Mouse (Mus musculus) erythroid progenitor cell, adult 5-6 weeks (primary cell): Measurements from ENCODE around the gene Lyl1. TPM values are rescaled to one million over a fixed set of nuclear protein-coding genes. Genes with fewer than 3 reads are reported as not detected.

Experiments used
- ATAC-seq: replicated peaks from 2 replicates; pipeline ENCODE4 v1.8.0; 2016; ENCODE audit warnings: moderate number of reproducible peaks, mild to moderate bottlenecking, moderate TSS enrichment, inconsistent platforms; ENCODE audit not compliant: poor library complexity, low FRiP score, severe bottlenecking
- total RNA-seq, 2 experiments: library from RNA; stranded (forward) in 1 of 2; stranded (reverse) in 1 of 2; fragments of 150-400 nt in 1 of 2; fragments of 186-747, 209-891 nt in 1 of 2; gene quantifications; 2 replicates each; pipeline versions ENCODE4 v1.2.3 to v1.2.4; 2015 to 2017; ENCODE audit warnings: low replicate concordance in 2 of 2

Gene Lyl1
- total RNA-seq, 2 experiments from 2014 or later, result 54.7 to 109 TPM

GRCm38 (mm10) chr8:84736521-84736920, 35.3 kb downstream of the Lyl1 start:
- ATAC-seq, result no peak

GRCm38 (mm10) chr8:84737608-84738007, 36.4 kb downstream of the Lyl1 start:
- peak; percentile 93 for ATAC-seq

- no peak for ATAC-seq
These were observed 37.0 kb downstream of the Lyl1 start for GRCm38 (mm10) chr8:84738266-84738665.

GRCm38 (mm10) chr8:84738715-84739400, 37.6 kb downstream of the Lyl1 start:
- no peak for ATAC-seq

- ATAC-seq, result no peak
These were observed 38.1 kb downstream of the Lyl1 start for GRCm38 (mm10) chr8:84739401-84739742.

GRCm38 (mm10) chr8:84740895-84741843, 39.9 kb downstream of the Lyl1 start:
- ATAC-seq, result no peak

GRCm38 (mm10) chr8:84742171-84743053, 41.2 kb downstream of the Lyl1 start:
- ATAC-seq, result no peak

- no peak for ATAC-seq
These were observed 41.8 kb downstream of the Lyl1 start for GRCm38 (mm10) chr8:84743054-84743415.

GRCm38 (mm10) chr8:84743517-84744420, 42.5 kb downstream of the Lyl1 start:
- ATAC-seq, result no peak

GRCm38 (mm10) chr8:84745032-84745925, 44.0 kb downstream of the Lyl1 start:
- ATAC-seq, result no peak

GRCm38 (mm10) chr8:84749519-84749918, 48.3 kb downstream of the Lyl1 start:
- ATAC-seq, result no peak

GRCm38 (mm10) chr8:84752734-84753582, 51.7 kb downstream of the Lyl1 start:
- no peak for ATAC-seq

Other genes starting within 250 kb of the Lyl1 start
- gene Ier2, start 38.6 kb upstream of the Lyl1 start, total RNA-seq (2015; ENCODE audit: low replicate concordance), result 10.9 and 16.2 TPM in 2 replicates
- 7.6 and 8.1 TPM in 2 replicates for gene Ier2, start 38.6 kb upstream of the Lyl1 start, total RNA-seq (2017; ENCODE audit: low replicate concordance)
- 7.9 and 13.4 TPM in 2 replicates for gene Trmt1, start 15.2 kb upstream of the Lyl1 start, total RNA-seq (2015; ENCODE audit: low replicate concordance)
- 18.4 and 23.1 TPM in 2 replicates for gene Trmt1, start 15.2 kb upstream of the Lyl1 start, total RNA-seq (2017; ENCODE audit: low replicate concordance)
- 24.3 and 25.6 TPM in 2 replicates for gene Nacc1, start 13.6 kb upstream of the Lyl1 start, total RNA-seq (2015; ENCODE audit: low replicate concordance)
- 11.8 and 16.9 TPM in 2 replicates for gene Nacc1, start 13.6 kb upstream of the Lyl1 start, total RNA-seq (2017; ENCODE audit: low replicate concordance)
- gene G430095P16Rik, start 21.6 kb downstream of the Lyl1 start, total RNA-seq (2015; ENCODE audit: low replicate concordance), result 12.2 and 21.6 TPM in 2 replicates
- 1.1 and 13.2 TPM in 2 replicates for gene G430095P16Rik, start 21.6 kb downstream of the Lyl1 start, total RNA-seq (2017; ENCODE audit: low replicate concordance)
- gene Nfix, start 98.9 kb downstream of the Lyl1 start, total RNA-seq (2015; ENCODE audit: low replicate concordance), result 53.7 and 76.0 TPM in 2 replicates
- gene Nfix, start 98.9 kb downstream of the Lyl1 start, total RNA-seq (2017; ENCODE audit: low replicate concordance), result 33.6 and 36.8 TPM in 2 replicates
- 2.5 and 3.8 TPM in 2 replicates for gene Dand5, start 121.4 kb downstream of the Lyl1 start, total RNA-seq (2015; ENCODE audit: low replicate concordance)
- gene Dand5, start 121.4 kb downstream of the Lyl1 start, total RNA-seq (2017; ENCODE audit: low replicate concordance), result 5.4 and 6.7 TPM in 2 replicates
- 6.7 and 7.6 TPM in 2 replicates for gene Gadd45gip1, start 130.1 kb downstream of the Lyl1 start, total RNA-seq (2015; ENCODE audit: low replicate concordance)
- gene Gadd45gip1, start 130.1 kb downstream of the Lyl1 start, total RNA-seq (2017; ENCODE audit: low replicate concordance), result 11.3 and 16.4 TPM in 2 replicates
- 273 and 355 TPM in 2 replicates for gene Rad23a, start 139.2 kb downstream of the Lyl1 start, total RNA-seq (2015; ENCODE audit: low replicate concordance)
- gene Rad23a, start 139.2 kb downstream of the Lyl1 start, total RNA-seq (2017; ENCODE audit: low replicate concordance), result 296 and 306 TPM in 2 replicates
- gene Calr, start 145.5 kb downstream of the Lyl1 start, total RNA-seq (2015; ENCODE audit: low replicate concordance), result 261 and 337 TPM in 2 replicates
- gene Calr, start 145.5 kb downstream of the Lyl1 start, total RNA-seq (2017; ENCODE audit: low replicate concordance), result 660 and 677 TPM in 2 replicates
- gene Farsa, start 155.5 kb downstream of the Lyl1 start, total RNA-seq (2015; ENCODE audit: low replicate concordance), result 11.2 and 19.7 TPM in 2 replicates
- 29.4 and 35.6 TPM in 2 replicates for gene Farsa, start 155.5 kb downstream of the Lyl1 start, total RNA-seq (2017; ENCODE audit: low replicate concordance)
- 65.2 and 133 TPM in 2 replicates for gene Syce2, start 170.7 kb downstream of the Lyl1 start, total RNA-seq (2015; ENCODE audit: low replicate concordance)
- 9.2 and 29.9 TPM in 2 replicates for gene Syce2, start 170.7 kb downstream of the Lyl1 start, total RNA-seq (2017; ENCODE audit: low replicate concordance)
- 16.9 and 36.9 TPM in 2 replicates for gene Gcdh, start 192.5 kb downstream of the Lyl1 start, total RNA-seq (2015; ENCODE audit: low replicate concordance)
- gene Gcdh, start 192.5 kb downstream of the Lyl1 start, total RNA-seq (2017; ENCODE audit: low replicate concordance), result 22.8 and 26.2 TPM in 2 replicates
- 262 and 325 TPM in 2 replicates for gene Klf1, start 200.5 kb downstream of the Lyl1 start, total RNA-seq (2015; ENCODE audit: low replicate concordance)
- gene Klf1, start 200.5 kb downstream of the Lyl1 start, total RNA-seq (2017; ENCODE audit: low replicate concordance), result 240 and 399 TPM in 2 replicates
- 32.7 and 33.2 TPM in 2 replicates for gene Dnase2a, start 207.1 kb downstream of the Lyl1 start, total RNA-seq (2015; ENCODE audit: low replicate concordance)
- gene Dnase2a, start 207.1 kb downstream of the Lyl1 start, total RNA-seq (2017; ENCODE audit: low replicate concordance), result 74.6 and 78.4 TPM in 2 replicates
- gene Mast1, start 235.9 kb downstream of the Lyl1 start, total RNA-seq (2015; ENCODE audit: low replicate concordance), result not detected in 2 replicates
- not detected in 2 replicates for gene Mast1, start 235.9 kb downstream of the Lyl1 start, total RNA-seq (2017; ENCODE audit: low replicate concordance)
- not detected in 2 replicates for gene Rtbdn, start 245.5 kb downstream of the Lyl1 start, total RNA-seq (2015; ENCODE audit: low replicate concordance)
- gene Rtbdn, start 245.5 kb downstream of the Lyl1 start, total RNA-seq (2017; ENCODE audit: low replicate concordance), result not detected in 2 replicates